Mouse (Mus musculus) forebrain, embryonic 15.5 days (tissue): ENCODE results near the gene Lypla2. TPM values are rescaled to one million over a fixed set of nuclear protein-coding genes. Genes with fewer than 3 reads are reported as not detected.

Source experiments
- ATAC-seq: fragments of 200-750 bp; cut with Nextera tagmentation; replicated peaks from 2 replicates; pipeline ENCODE4 v1.8.0; 2017; ENCODE audit warnings: mild to moderate bottlenecking, moderate TSS enrichment, moderate library complexity
- H3K27ac ChIP-seq: fragments of 300-500 bp; sonication (generic); replicated peaks from 2 replicates; pipeline ENCODE4 v1.5.1; 2015; ENCODE audit warnings: mild to moderate bottlenecking, inconsistent platforms
- H3K27me3 ChIP-seq: fragments of 300-500 bp; sonication (generic); 2 replicates; pipeline ENCODE4 v1.6.1; 2015; ENCODE audit warnings: inconsistent platforms
- H3K36me3 ChIP-seq: fragments of 300-500 bp; sonication (generic); 2 replicates; pipeline ENCODE4 v1.6.1; 2015; ENCODE audit warnings: mild to moderate bottlenecking, inconsistent platforms
- H3K4me1 ChIP-seq: fragments of 300-500 bp; sonication (generic); 2 replicates; pipeline ENCODE4 v1.6.1; 2015; ENCODE audit warnings: inconsistent platforms
- H3K4me2 ChIP-seq: fragments of 300-500 bp; sonication (generic); replicated peaks from 2 replicates; pipeline ENCODE4 v1.6.1; 2015; ENCODE audit warnings: mild to moderate bottlenecking, inconsistent platforms
- H3K4me3 ChIP-seq: fragments of 300-500 bp; sonication (generic); 2 replicates; pipeline ENCODE4 v1.5.1; 2015; ENCODE audit warnings: mild to moderate bottlenecking, inconsistent platforms
- H3K9ac ChIP-seq: fragments of 300-500 bp; sonication (generic); replicated peaks from 2 replicates; pipeline ENCODE4 v1.6.1; 2015; ENCODE audit warnings: mild to moderate bottlenecking, inconsistent platforms
- H3K9me3 ChIP-seq: fragments of 300-500 bp; sonication (generic); 2 replicates; pipeline ENCODE4 v1.6.1; 2016; ENCODE audit warnings: inconsistent platforms
- WGBS: fragments of 180-500 bp; shearing (Covaris S2); methylation state at CpG from one replicate; pipeline ENCODE4 v1.1.7; 2015; ENCODE audit warnings: mixed read lengths; 5-methylcytosine and 5-hydroxymethylcytosine counted together
- polyA plus RNA-seq: library from polyadenylated mRNA; unstranded; fragments of >200 nt; fragmentation: Nextera tagmentation; extraction: Ambion mirVana; gene quantifications from 2 replicates; pipeline ENCODE4 v1.2.1, GENCODE M21; 2015

The Lypla2 gene
- polyA plus RNA-seq = 180 and 188 TPM in 2 replicates

DNA sequence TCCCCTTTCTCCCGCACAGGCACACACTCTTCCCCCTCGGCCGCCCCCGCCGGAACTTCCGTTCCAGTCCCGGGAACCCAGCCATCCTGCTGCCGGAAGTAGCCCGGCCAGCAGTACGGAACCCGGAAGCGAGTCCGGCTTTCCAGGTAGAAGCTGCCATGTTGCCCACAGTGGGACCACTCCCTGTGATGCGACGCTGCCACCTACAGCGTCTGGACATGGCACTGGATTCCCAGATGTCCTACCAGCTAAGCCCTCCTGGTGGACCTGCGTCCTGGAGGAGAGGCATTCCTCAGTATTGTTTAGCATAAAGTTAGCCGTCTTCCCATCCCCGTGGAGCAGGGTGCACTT is at the start of gene Lypla2:
TSS of gene Lypla2 (minus strand) at position 71 of the 351 bp plus-strand sequence.
- WGBS = under 1% methylated on average over 18 of the region's 19 CpGs

DNA sequence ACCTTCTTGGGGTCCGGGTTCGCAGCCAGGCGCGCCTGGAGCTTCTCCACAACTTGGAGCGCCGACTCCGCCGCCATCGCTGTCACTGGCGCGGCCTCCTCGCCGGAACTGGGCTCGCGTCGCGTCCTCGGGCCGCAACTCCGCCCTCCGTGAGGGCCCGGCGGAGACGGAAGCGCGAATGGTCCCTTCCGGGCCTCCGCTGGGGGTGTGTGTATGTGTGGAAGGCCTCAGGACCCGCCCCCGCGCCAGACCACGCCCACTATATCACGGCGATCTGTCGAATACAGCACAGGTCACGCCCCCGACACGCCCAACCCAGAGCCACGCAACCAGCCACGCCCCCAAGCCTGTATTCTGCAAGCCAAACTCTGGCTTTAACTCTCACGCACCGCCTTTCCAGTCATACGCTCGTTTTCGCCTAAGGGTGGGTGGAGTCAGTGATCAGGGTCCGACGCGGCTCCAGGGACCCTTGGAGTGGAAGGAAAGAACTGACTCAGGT is 49.2 kb upstream of the Lypla2 start, which contains the start of gene Eloa:
TSS of gene Eloa (minus strand) at position 215 of the 499 bp plus-strand sequence.
- Histone ChIP-seq H3K4me3 (peak within 1 kb of the TSS; percentile 93), H3K9ac (peak within 1 kb of the TSS; percentile 85), H3K27me3 (no peaks in the 10 kb centered on the region), H3K27ac (peak within 1 kb of the TSS; percentile 82), H3K36me3 (no peaks in the 10 kb centered on the region), H3K4me2 (peak within 1 kb of the TSS; percentile 96), H3K9me3 (no peaks in the 10 kb centered on the region), H3K4me1 (peaks cover 18% of the 10 kb centered on the region)
- ATAC-seq = peak; percentile 98
- under 1% methylated on average over 48 of the region's 48 CpGs for WGBS

More for the DNA sequence above, at the start of gene Lypla2:
- Histone ChIP-seq H3K4me3 (peak within 1 kb of the TSS; percentile 84), H3K4me1 (peaks cover 20% of the 10 kb centered on the region), H3K27me3 (no peaks in the 10 kb centered on the region), H3K36me3 (peaks cover 58% of the 10 kb centered on the region), H3K9ac (peak within 1 kb of the TSS; percentile 91), H3K4me2 (peak within 1 kb of the TSS; percentile 85), H3K27ac (peak within 1 kb of the TSS; percentile 66), H3K9me3 (no peaks in the 10 kb centered on the region)
- ATAC-seq = peak; percentile 85

DNA sequence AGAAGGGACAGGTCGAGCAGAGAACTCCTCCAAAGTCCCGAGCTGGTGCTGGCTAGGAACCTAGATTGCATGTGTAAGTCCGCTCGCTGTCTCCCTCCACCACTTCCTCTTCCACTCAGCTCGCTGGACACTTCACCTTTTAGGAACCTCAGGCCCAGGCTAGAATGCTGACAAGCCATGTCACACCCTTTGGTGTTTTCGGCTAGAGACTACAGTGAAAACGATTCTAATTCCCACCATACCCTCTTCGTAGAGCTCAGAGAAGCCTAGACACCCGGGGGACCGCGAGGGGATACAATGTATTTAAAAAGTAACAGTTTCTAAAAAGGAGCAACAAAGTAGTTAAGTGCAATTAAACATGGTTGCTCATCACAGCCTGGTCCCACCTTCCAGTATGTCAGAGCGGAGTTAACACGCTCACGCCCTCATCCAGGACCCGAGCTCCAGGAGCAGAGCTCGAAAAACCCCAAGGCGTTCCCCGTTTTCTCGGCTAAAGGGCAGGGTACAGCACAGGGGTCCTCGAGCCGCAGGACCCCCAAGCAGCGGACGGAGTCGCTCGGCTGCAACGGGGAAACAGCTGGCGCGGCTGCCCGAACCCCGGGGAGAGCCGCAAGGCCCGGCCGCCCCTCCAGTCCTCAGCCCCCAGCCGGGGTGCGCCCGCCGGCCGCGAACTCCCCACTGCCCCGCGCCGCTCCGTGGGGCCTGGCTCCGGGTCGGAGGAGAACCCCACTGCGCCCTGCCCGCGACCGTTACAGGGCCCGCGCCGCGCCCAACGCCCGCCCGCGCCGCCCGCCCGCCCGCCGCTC is 48.5 kb upstream of the Lypla2 start:
- peak; percentile 80 for ATAC-seq
- Histone ChIP-seq H3K27me3 (no peaks in the 10 kb centered on the region), H3K4me3 (peak overlapping the region; percentile 93), H3K9me3 (no peaks in the 10 kb centered on the region), H3K4me2 (peak overlapping the region; percentile 96), H3K36me3 (no peaks in the 10 kb centered on the region), H3K9ac (peak overlapping the region; percentile 85), H3K27ac (peak overlapping the region; percentile 82), H3K4me1 (peaks cover 18% of the 10 kb centered on the region)
- 3% methylated on average over 44 of the region's 62 CpGs for WGBS

DNA sequence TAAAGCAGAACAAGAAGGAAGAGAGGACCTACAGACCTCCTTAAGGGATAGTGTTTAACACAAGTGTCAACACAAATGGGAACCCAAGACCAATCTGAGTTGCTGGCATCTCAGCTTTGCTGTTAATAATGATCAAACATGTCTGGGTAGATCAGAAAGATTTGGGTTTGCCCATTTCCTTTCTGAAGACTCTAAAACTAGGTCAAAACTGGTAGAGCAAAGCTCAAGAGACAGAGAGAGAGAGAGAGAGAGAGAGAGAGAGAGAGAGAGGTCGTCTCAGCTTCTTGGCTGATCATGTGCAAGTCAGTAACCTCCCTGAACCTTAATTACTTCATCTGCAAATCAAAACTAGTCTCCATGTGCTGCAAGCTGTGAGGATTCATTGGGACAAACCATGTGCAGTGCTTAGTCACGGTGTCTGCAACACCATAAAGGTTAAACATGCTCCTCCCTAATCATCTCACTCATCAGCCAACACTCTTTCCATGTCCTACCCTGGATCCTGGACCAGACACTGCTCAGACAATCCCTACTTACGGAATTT is 43.7 kb upstream of the Lypla2 start:
- no peak overlapping the region for H3K4me2 ChIP-seq
- 80% methylated on average over 3 of the region's 3 CpGs for WGBS

DNA sequence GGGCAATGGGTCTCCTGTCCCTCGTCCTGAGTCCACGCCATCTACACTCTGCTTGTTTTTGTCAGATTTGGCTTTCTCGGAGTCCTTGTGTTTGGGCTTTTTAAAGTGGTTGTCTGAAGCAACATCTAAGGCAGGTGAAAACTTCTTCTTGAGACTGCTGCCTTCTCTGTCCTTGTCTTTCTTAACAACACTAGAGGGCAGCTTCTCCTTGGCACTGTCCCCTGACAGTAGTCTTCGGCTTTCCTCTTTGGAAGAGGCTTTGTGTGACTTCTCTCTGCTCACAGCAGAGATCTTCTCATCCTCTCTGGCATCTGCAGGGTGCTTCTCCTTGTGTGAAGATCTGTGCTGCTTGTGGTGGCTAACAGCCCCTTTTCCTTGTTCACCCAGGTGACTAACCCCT is 38.2 kb upstream of the Lypla2 start:
- H3K27ac ChIP-seq = no peak overlapping the region
- peaks cover 70% of the 10 kb centered on the region for H3K36me3 ChIP-seq
- 88% methylated on average over 4 of the region's 4 CpGs for WGBS
- H3K4me2 ChIP-seq = no peak overlapping the region
- ATAC-seq = no peak
- no peaks in the 10 kb centered on the region for H3K4me1 ChIP-seq
- no peak overlapping the region for H3K9ac ChIP-seq
- no peaks in the 10 kb centered on the region for H3K9me3 ChIP-seq
- no peak overlapping the region for H3K4me3 ChIP-seq
- H3K27me3 ChIP-seq = no peaks in the 10 kb centered on the region

More for the DNA sequence above, 43.7 kb upstream of the Lypla2 start:
- peaks cover 18% of the 10 kb centered on the region for H3K4me1 ChIP-seq
- no peaks in the 10 kb centered on the region for H3K9me3 ChIP-seq
- no peak overlapping the region for H3K27ac ChIP-seq
- ATAC-seq = no peak
- H3K4me3 ChIP-seq = no peak overlapping the region
- H3K36me3 ChIP-seq = peaks cover 22% of the 10 kb centered on the region
- H3K9ac ChIP-seq = no peak overlapping the region
- no peaks in the 10 kb centered on the region for H3K27me3 ChIP-seq

DNA sequence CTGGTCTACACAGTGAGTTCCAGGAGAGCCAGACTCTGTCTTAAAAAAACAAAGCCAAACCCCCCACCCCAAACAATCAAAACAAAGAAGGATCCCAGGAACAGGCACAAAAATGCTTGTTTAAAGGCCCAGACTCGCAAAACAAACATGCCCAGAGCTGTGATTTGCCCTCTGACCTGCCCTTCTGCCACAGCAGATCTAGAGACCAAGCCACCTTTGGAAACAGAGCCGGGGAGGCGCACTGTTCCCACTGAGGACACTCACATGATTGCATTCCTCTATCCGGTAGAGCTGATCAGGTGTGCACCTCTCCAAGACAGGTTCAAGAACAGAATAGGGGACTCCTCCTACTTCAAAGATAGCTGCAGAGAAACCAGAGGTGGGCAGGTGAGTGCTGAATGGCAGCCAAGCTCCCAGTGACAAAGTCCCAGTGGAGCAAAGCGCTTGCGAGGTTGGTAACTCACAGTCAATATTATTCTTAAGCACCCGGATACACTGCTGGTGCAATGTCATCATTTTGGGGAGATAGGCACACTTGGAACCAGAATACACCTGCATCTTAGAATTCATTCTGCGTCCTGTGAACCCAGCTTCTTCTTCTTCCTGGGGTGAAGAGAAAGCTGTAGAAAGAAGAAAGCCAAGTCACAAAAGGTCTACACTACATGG is 36.5 kb upstream of the Lypla2 start:
- WGBS = 93% methylated on average over 8 of the region's 8 CpGs

DNA sequence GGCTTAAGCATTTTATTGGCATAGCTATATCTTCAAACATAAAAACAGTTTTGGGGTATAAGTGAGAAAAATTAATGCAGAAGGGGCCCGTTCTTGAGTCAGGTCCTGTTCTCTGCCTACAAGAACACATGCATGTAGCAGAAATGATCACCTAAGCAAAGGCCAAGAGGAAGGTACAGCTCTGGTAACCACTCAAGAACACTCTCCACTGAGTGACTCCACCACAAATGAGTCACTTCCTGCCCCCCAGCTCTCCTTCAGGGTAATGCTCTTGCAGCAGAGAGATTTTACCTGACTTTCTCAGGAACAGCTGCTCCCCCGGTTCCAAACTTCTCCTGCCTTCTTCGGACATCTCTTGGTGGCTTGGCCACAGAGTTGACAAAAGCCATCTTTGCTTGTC is 34.4 kb upstream of the Lypla2 start:
- Histone ChIP-seq H3K4me1 (no peaks in the 10 kb centered on the region), H3K27me3 (no peaks in the 10 kb centered on the region), H3K9me3 (no peaks in the 10 kb centered on the region), H3K27ac (no peak overlapping the region), H3K4me3 (no peak overlapping the region), H3K4me2 (no peak overlapping the region), H3K9ac (no peak overlapping the region), H3K36me3 (peaks cover 90% of the 10 kb centered on the region)
- 96% methylated on average over 3 of the region's 3 CpGs for WGBS
- ATAC-seq = no peak

More for the DNA sequence above, 36.5 kb upstream of the Lypla2 start:
- Histone ChIP-seq H3K27me3 (no peaks in the 10 kb centered on the region), H3K9me3 (no peaks in the 10 kb centered on the region), H3K27ac (no peak overlapping the region), H3K4me1 (no peaks in the 10 kb centered on the region), H3K4me2 (no peak overlapping the region), H3K36me3 (peaks cover 86% of the 10 kb centered on the region), H3K4me3 (no peak overlapping the region), H3K9ac (no peak overlapping the region)
- ATAC-seq = no peak

DNA sequence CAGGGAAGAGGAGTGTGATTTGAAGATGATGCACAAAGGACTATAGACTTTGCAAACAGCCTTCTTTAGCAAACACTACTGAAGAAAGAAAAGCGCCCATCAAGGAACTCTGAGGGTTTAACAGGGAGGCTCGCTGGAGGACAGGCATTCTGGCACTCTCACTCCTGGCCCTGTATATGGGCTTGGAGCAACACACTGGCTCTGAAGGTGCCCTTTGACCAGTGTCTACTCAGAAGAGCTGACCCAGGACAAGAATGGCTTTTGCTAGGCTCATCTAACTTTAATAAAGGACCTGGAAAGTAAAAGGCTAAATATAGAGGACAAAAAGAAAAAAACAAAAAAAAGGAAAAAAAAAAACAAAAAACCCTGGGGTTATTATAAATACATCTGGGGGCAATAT is 32.5 kb upstream of the Lypla2 start:
- no peaks in the 10 kb centered on the region for H3K4me1 ChIP-seq
- H3K36me3 ChIP-seq = peaks cover 75% of the 10 kb centered on the region

DNA sequence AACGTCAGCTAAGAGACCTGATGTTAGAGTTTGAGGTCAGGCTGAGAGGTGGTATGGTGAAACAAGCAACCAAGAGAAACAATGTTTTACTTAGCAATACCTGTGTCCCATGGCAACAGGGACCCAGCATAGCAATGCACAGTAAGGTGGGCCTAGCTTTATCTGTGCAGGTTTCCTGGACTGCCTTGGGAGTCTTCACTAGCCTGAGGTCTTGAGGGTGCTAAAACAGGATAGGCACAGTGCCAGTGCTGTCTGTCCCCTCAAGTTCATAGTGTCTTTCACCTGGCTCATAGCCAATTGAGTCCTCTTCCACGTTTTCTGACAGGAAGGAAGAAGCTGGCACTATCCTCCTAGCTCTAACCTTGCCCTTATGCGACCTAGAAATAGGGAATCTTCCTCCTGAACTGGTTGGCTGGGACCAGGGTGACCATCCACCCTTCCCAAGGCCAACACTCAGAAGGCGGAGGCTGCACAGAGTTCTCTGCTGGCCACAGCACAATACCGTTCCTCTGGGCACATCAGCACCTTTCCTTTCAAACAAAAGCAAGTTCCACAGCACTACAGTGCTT is 31.8 kb upstream of the Lypla2 start:
- Histone ChIP-seq H3K36me3 (peaks cover 68% of the 10 kb centered on the region), H3K9ac (no peak overlapping the region), H3K4me3 (no peak overlapping the region), H3K27ac (no peak overlapping the region), H3K4me1 (no peaks in the 10 kb centered on the region), H3K9me3 (no peaks in the 10 kb centered on the region), H3K4me2 (no peak overlapping the region), H3K27me3 (no peaks in the 10 kb centered on the region)
- no peak for ATAC-seq
- WGBS = 83% methylated on average over 5 of the region's 5 CpGs

More for the DNA sequence above, 32.5 kb upstream of the Lypla2 start:
- Histone ChIP-seq H3K27me3 (no peaks in the 10 kb centered on the region), H3K4me2 (no peak overlapping the region), H3K27ac (no peak overlapping the region), H3K9me3 (no peaks in the 10 kb centered on the region), H3K4me3 (no peak overlapping the region), H3K9ac (no peak overlapping the region)
- WGBS = 90% methylated on average over 2 of the region's 2 CpGs
- no peak for ATAC-seq

DNA sequence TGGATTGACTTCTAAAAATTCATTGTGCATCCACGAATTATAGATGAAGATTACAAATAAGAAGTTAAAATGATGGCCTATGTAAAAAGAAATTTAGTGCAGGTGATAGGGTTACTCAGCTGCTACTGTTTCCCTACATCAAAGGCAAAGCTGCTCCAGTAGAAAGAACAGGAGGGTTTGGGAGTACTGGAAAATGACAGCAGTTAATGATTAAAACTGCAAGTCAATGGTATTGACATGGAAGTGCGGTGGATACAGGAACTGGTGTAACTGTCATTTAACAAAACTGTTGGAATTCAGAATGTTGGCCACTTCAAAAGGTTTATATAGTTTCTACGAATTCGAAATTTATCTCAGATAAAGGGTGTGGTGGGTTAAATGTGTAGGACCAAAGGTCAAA is 22.7 kb upstream of the Lypla2 start:
- 86% methylated on average over 4 of the region's 4 CpGs for WGBS
- H3K36me3 ChIP-seq = no peaks in the 10 kb centered on the region
- H3K4me1 ChIP-seq = no peaks in the 10 kb centered on the region
- no peak overlapping the region for H3K4me2 ChIP-seq
- no peak overlapping the region for H3K27ac ChIP-seq
- no peak for ATAC-seq
- no peak overlapping the region for H3K4me3 ChIP-seq
- H3K27me3 ChIP-seq = no peaks in the 10 kb centered on the region
- no peak overlapping the region for H3K9ac ChIP-seq
- no peaks in the 10 kb centered on the region for H3K9me3 ChIP-seq

DNA sequence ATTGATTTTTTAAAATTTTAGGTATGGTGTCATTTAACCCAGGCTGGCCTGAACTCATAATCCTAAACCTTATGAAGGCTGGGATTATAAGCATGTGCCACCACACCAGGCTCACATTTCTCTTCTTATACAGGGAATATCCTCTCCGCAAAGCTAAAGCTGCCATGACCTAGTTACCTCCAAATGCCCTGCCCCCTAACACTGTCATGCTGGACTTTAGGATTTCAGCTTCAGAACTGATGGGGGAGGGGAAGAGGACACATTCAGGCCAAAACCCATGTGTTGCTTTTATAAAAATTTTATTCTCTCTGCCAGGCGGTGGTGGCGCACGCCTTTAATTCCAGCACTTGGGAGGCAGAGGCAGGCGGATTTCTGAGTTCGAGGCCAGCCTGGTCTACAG is 21.5 kb upstream of the Lypla2 start:
- H3K36me3 ChIP-seq = no peaks in the 10 kb centered on the region

DNA sequence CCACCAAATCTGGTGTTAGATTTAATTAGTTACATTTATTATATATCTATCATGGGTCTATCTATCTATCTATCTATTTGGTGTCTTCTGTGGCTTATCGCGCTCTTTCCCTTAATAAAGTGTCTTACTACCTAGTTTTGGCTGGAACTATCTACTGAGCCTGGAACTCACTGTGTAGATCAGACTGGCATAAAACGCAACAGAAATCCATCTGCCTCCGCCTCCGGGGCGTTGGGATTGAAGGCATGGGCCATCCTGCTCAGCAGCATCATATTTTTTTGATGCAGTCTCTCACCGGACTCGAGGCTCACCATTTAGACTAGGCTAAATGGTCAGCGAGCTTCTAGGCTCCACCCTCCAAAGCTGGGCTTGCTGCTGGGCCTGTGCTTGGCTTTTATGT is 15.3 kb upstream of the Lypla2 start:
- Histone ChIP-seq H3K27ac (peak overlapping the region; percentile 91), H3K4me1 (peaks cover 21% of the 10 kb centered on the region), H3K27me3 (no peaks in the 10 kb centered on the region), H3K4me3 (peak overlapping the region; percentile 85), H3K36me3 (peaks cover 9% of the 10 kb centered on the region; the same call in 1 of the 2 replicates), H3K4me2 (peak overlapping the region; percentile 93), H3K9ac (peak overlapping the region; percentile 91), H3K9me3 (no peaks in the 10 kb centered on the region)
- ATAC-seq = peak; percentile 11; the same call in 1 of the 2 replicates
- 71% methylated on average over 9 of the region's 9 CpGs for WGBS

More for the DNA sequence above, 21.5 kb upstream of the Lypla2 start:
- ATAC-seq = no peak
- no peak overlapping the region for H3K4me2 ChIP-seq
- H3K9ac ChIP-seq = no peak overlapping the region
- H3K9me3 ChIP-seq = no peaks in the 10 kb centered on the region
- no peaks in the 10 kb centered on the region for H3K27me3 ChIP-seq
- H3K4me3 ChIP-seq = no peak overlapping the region
- H3K27ac ChIP-seq = no peak overlapping the region
- no peaks in the 10 kb centered on the region for H3K4me1 ChIP-seq
- WGBS = 95% methylated on average over 6 of the region's 6 CpGs
